Mouse (Mus musculus) retina, postnatal 7 days (tissue): ENCODE data around the gene Pmm1.

Experiments used
- DNase-seq: peaks from one replicate; pipeline ENCODE4 v3.0.0-alpha.2; 2012; ENCODE audit warnings: low read depth, low spot score

The Pmm1 gene

GRCm38 (mm10) chr15:81956457-81956856, 4.3 kb downstream of the Pmm1 start:
- peak; percentile 68 for DNase-seq

GRCm38 (mm10) chr15:81955414-81955813, 5.3 kb downstream of the Pmm1 start:
- no peak for DNase-seq

DNA sequence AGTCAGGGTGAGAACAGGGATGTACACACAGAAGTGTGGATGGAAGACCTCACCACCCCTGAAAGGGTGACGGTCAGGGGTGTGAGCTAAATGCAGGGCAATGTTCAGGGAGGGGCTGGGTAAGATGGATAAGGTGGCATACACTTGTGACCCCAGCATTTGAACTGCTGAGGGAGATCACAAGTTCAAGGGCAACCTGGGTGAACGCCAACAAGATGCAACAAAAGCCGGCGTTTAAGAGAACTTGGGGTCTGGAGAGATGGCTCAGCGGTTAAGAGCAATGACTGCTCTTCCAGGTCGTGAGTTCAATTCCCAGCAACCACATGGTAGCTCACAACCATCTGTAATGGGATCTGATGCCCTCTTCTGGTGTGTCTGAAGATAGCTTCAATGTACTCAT, 6.0 kb downstream of the Pmm1 start:
- DNase-seq = no peak

DNA sequence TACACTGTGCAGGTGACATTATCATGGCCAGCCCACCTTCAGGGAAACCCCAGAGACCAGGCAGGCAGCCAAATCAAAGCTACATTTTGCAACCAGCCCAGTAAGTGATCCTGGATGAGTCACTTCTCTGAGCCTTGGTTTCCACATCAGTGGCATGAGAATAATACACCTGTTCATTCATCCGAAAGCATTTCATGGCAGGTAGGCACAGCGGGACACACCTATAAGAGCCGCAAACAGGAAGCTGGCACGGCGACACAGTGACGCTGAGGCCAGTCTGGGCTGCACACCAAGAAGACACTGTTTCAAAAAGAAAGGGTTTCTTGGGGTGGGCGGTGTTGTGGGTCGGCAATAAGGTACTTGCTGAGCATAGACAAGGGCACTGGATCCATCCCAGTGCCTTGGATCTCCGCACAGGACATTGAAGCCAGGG, 6.6 kb downstream of the Pmm1 start:
- DNase-seq = no peak

DNA sequence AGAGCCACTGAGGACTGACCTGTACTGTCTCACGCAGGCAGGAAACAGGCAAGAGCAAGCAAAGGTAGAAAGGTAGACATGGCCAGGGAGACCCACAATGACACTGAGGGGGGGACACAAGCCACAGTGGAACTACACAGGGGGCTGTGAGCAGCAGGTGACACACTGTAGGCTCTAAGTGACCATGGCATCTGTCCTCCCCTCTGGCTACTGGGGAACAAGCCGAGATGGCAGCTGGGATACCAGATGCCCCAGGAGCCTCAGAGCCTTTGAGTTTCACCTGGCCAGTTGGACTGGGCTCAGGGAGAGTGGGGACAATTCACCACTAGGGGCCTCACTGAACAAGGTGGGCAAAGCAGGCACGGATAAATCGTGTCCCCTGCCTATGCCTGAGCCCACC, 8.4 kb downstream of the Pmm1 start:
- DNase-seq = no peak

GRCm38 (mm10) chr15:81951159-81951558, 9.6 kb downstream of the Pmm1 start:
- no peak for DNase-seq

DNA sequence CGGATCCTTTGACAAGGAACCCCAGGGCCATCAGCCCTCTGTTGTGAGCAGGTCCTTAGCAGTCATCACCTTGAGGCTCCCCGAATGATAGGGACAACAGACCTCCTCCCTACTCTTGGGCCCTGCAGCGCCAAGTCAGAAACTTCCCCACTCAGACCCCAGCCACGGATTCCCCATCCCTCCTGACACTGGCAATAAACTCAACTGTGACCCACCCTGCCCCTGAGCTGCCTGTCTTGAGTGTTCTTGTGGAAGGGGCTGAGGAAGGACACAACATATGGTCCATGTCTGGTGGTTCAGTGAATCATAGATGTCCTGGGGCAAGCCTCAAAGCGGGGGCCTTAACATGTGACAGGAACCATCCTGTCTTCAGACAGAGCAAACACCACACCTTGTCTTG, 10.0 kb downstream of the Pmm1 start:
- no peak for DNase-seq

DNA sequence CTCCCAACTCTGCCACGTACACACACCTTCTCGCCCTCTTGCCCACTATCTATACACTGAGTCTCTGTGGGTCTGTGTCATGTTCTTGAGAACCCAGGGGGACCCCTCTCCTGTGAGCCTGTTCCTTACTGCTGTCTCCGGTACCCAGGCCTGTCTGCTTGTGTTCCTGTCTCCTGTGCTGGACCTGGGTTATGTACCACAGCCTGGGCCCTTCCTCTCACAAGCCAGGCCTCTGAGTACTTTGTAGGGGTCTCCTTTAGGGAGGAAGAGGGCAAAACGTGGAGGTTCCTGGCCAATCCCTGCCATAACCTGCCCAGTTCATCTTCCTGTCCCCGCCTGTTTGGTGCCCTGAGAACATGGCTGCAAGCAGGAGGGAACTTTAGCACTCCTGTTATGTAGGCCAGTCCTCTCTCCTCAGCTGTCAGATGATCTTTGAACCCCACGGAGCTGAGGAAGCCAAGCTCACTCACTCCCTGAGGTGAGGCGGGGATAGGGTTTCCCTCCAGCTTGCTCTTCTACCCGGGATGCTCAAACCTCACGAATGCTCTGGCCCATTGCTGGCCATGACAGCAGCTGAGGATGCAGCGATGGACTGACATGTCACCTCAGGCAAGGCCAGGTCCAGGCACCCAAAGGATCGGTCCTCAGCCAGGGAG, 11.1 kb downstream of the Pmm1 start:
- no peak for DNase-seq

GRCm38 (mm10) chr15:81949076-81949475, 11.7 kb downstream of the Pmm1 start:
- no peak for DNase-seq

DNA sequence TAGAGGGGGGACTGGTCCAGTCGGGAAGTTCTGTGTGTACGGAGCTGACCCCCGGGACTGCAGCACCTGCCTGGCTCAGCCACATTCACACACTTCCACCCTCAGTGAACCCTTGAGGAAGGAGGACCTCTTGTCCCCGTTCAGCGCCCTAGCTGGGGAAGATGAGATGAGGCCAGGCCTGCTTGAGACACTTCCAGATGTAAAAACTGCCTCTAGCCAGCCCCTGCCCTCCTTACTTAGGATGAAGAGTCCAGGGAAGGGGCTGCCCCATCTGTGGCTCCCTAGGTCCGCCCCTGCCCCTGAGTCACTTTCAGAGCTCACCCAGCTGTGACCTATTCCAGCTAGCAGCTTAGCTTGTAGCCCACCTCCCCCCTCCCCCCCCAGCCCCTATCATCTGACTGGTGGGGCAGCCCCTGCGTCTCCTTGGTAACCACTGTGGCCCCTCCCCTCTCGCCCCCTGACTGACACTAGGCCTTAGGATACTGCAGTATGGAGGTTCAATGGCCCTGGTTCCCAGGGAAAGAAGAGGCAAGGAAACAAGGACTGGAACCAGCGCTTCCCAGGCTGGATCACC, 17.5 kb downstream of the Pmm1 start:
- no peak for DNase-seq

- DNase-seq = no peak
Measured at GRCm38 (mm10) chr15:81941010-81941409, 19.7 kb downstream of the Pmm1 start.

GRCm38 (mm10) chr15:81940219-81940618, 20.5 kb downstream of the Pmm1 start:
- no peak for DNase-seq

DNA sequence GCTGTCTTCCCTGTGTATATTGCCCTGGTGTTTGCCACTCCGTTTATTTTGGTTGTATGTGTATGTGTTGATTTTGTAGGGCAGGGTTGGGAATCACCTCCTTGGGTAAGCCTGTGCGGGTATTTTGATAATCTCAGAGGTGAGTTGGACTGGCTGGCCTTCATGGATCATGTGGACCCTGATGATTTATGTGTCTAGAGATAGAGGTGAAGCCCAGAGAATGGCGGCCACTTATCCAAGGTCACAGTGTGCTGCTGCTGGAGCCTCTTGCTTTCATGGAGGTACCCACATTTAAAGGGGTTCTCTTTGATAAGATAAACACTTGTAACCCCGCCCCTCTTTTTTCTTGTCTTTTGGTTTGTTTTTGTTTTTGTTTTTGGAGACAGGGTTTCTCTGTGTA, 21.0 kb downstream of the Pmm1 start:
- DNase-seq = no peak

DNA sequence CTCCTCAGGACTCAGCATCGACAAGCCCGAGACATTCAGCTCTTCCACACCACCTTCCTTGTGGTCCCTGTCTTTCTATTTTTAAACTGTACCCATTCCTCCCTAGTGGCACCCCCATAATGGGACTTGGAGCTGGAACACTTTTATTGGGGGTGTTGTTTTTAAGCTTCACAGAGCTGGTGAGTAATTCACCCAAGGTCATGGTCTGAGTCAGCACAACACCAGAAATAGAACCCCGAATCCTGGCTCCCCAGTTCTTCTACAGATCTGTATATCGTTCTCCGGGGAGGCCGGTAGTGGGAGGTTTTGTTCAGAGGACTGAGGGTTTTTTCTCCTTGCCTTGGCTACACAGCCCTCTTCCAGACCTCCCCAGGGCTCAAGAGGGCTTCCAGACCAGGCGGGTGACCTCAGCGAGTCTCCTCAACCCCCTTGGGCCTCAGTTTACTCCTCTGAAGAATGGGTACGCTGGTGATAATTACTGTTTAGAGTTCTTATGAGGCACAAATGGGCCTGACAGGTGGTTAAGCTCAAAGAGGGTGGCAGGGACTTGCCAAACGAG, 21.5 kb downstream of the Pmm1 start:
- no peak for DNase-seq

- no peak for DNase-seq
Measured at GRCm38 (mm10) chr15:81938246-81938645, 22.5 kb downstream of the Pmm1 start.

DNA sequence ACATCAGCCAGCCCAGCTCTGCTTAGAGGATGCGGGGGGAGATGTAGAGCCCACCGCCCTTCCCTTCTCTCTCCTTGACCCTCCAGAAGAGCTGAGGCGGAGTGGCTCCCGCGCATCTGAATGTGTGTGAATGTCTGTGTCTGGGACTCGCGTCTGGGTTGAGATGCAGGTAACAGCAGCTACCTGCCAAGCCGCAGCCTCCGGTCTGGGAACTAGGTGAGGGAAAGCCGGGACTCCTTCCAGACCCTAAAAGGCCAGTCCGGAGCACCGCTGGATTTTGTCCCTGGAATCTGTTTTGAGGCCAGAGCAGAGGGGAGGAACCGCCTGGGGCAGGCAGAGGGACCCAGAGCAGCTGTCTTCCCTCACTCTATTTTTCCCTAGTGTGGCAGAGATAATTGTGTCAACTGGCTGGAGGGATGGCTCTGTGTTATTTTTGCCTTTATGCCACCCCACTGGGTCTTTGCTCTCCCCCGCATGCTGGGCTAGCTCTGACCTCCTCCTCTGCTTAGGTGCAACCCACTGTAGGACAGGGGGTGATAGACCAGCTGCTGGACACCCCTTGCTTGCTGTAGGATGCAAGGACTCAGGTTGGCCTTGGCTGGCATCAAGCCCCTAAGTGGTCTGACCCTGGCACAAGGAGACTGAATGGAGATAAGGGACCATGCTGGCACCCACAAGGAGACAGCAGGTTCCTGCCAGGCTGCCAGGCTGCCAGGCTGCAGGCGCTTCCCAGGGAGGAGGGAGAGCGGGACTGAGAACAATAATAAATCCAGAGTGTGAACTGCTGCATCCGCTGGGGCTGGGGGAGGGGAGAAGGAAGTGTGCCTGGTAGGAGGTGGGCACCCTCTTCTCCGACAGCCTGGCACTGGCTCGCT, 23.4 kb downstream of the Pmm1 start:
- DNase-seq = no peak

DNA sequence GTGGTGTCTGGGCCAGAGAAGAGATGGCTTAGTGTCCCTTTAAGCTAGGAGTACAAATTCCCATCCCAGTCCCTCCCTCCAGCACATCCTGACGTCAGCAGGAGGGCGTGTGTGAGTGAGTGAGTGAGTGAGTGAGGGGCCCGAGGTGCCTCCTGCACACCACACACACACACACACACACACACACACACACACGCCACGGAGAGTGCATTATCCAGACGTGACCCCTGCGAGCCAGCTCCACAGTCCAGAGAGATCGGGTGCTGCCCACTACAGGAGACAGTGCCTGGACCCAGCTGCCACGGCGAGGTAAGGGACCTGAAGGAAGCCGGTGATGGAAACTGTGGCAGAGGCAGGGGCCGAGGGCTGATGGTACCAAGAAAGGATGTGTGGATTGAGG, 24.1 kb downstream of the Pmm1 start, which contains the start of gene Csdc2:
Csdc2 (plus strand) TSS at position 81 of the 400 bp plus-strand sequence.
- peak; percentile 55 for DNase-seq

DNA sequence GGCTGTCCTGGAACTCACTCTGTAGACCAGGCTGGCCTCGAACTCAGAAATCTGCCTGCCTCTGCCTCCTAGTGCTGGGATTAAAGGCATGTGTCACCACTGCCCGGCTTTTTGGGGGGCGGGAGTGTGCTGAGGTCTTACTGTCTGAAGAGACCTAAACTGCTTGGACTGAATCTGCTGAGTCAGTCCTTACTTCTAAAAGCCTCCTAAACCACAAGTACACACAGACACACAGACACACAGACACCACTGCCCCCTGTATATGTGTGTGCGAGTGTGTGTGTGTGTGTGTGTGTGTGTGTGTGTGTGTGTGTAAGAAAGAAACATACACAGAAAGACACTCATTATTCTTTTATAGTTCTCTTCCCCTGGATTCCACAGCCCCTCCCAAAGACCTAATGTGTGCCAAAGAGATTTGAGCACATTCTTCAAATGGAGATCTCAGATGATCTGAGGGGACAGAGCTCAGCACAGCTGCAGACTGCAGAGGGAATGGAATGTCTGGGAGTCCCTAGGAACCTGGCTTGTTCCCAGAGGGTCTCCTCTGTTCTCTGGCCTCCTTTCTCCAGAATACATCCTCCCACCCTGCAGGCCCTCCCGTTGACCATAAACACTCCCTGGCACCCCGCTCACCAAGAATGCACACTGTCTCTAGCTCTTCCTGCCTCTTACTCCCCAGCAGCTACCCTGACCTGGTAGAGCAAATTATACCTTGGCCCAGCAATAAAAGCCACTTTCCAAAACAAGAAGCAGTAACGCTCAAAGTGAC, 24.7 kb downstream of the Pmm1 start:
- no peak for DNase-seq

- no peak for DNase-seq
Measured at GRCm38 (mm10) chr15:81933986-81934385, 26.7 kb downstream of the Pmm1 start.

GRCm38 (mm10) chr15:81932951-81933470, 27.7 kb downstream of the Pmm1 start:
- DNase-seq = no peak

DNA sequence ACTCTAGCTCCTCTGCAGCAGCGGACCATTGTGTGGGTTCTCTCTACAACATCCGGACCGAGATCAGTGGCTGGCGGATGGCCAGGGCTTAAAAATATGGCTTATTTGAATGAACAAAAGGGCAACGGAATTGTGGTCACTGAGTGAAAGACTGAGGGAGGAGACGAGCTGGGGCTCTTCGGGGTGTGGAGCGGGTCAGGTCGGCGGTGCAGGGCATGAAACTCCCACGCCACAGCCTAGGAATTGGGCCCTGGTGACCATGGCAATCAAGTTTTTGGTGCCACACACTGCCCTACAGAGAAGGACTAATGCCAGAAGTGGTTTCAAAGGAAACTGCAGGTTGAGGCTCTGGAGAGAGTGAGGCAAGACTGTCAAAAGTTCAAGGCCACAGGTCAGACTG, 32.5 kb downstream of the Pmm1 start:
- DNase-seq = no peak
